Mouse (Mus musculus) heart, postnatal 36 days (tissue): ENCODE results near the gene Sh3bp4. TPM values are rescaled to one million over a fixed set of nuclear protein-coding genes. Genes with fewer than 3 reads are reported as not detected.

Source experiments
- DNase-seq, 2 experiments: peaks; one replicate each; pipeline ENCODE4 v3.0.0; 2021 to 2022
- intact Hi-C: fragments of 180-260 bp; cut with DNase I; formaldehyde crosslinking; loops from one replicate; pipeline ENCODE4 v1.15.1; 2025
- total RNA-seq, 2 experiments: library from RNA; stranded (reverse); gene quantifications; 2 replicates each; pipeline ENCODE4 v1.2.3; 2021

Gene Sh3bp4
- total RNA-seq, 2 experiments from 2014 or later, result 11.3 to 11.8 TPM

- peak in 1 of 2 experiments; percentile 52 for DNase-seq
- intact Hi-C loops, result loop anchor here (2.0 to 5.0 kb wide), 4 partner anchors 53 to 312 kb away; no protein-coding TSS in a partner anchor
Measured at GRCm38 (mm10) chr1:89069479-89070102, 624 bp upstream of the Sh3bp4 start.

- peak; percentile 52 to 67 for DNase-seq
- intact Hi-C loops, result loop anchor here (2.0 to 5.0 kb wide), 4 partner anchors 51 to 314 kb away; no protein-coding TSS in a partner anchor
Measured at GRCm38 (mm10) chr1:89070871-89071361, 701 bp downstream of the Sh3bp4 start.

GRCm38 (mm10) chr1:89071371-89072142, 1.3 kb downstream of the Sh3bp4 start:
- intact Hi-C loops, result loop anchor here (2.0 to 5.0 kb wide), 4 partner anchors 51 to 314 kb away; no protein-coding TSS in a partner anchor

GRCm38 (mm10) chr1:89072143-89072990, 2.2 kb downstream of the Sh3bp4 start:
- intact Hi-C loops, result loop anchor here (5.0 kb wide), 2 partner anchors 50 to 315 kb away; no protein-coding TSS in a partner anchor
- no peak for DNase-seq

More at GRCm38 (mm10) chr1:89071371-89072142, 1.3 kb downstream of the Sh3bp4 start:
- DNase-seq, result no peak

- DNase-seq, result no peak
- intact Hi-C loops, result loop anchor here (5.0 kb wide), 2 partner anchors 49 to 316 kb away; no protein-coding TSS in a partner anchor
Measured at GRCm38 (mm10) chr1:89073291-89073846, 3.2 kb downstream of the Sh3bp4 start.

- no peak for DNase-seq
- intact Hi-C loops, result loop anchor here (2.0 to 5.0 kb wide), 3 partner anchors 14 to 317 kb away; no protein-coding TSS in a partner anchor
Measured at GRCm38 (mm10) chr1:89074678-89075077, 4.5 kb downstream of the Sh3bp4 start.

GRCm38 (mm10) chr1:89075120-89075519, 4.9 kb downstream of the Sh3bp4 start:
- intact Hi-C loops, result loop anchor here (2.0 kb wide), 1 partner anchor 14 kb away; no protein-coding TSS in a partner anchor
- DNase-seq, result no peak

- intact Hi-C loops, result no loop called here
- DNase-seq, result no peak
Measured at GRCm38 (mm10) chr1:89076777-89077176, 6.6 kb downstream of the Sh3bp4 start.

GRCm38 (mm10) chr1:89078240-89078639, 8.0 kb downstream of the Sh3bp4 start:
- intact Hi-C loops, result no loop called here
- no peak for DNase-seq

- intact Hi-C loops, result no loop called here
- DNase-seq, result no peak
Measured at GRCm38 (mm10) chr1:89078730-89079129, 8.5 kb downstream of the Sh3bp4 start.

- no peak for DNase-seq
- intact Hi-C loops, result no loop called here
Measured at GRCm38 (mm10) chr1:89079239-89079638, 9.0 kb downstream of the Sh3bp4 start.

- intact Hi-C loops, result no loop called here
- DNase-seq, result no peak
Measured at GRCm38 (mm10) chr1:89080371-89080770, 10.2 kb downstream of the Sh3bp4 start.

- peak in 1 of 2 experiments; percentile 3 for DNase-seq
Measured at GRCm38 (mm10) chr1:89080795-89081194, 10.6 kb downstream of the Sh3bp4 start.

GRCm38 (mm10) chr1:89081371-89081770, 11.2 kb downstream of the Sh3bp4 start:
- intact Hi-C loops, result no loop called here
- peak in 1 of 2 experiments; percentile 1 for DNase-seq

More at GRCm38 (mm10) chr1:89080795-89081194, 10.6 kb downstream of the Sh3bp4 start:
- intact Hi-C loops, result no loop called here

GRCm38 (mm10) chr1:89082171-89082882, 12.1 kb downstream of the Sh3bp4 start:
- intact Hi-C loops, result no loop called here
- DNase-seq, result peak in 1 of 2 experiments; percentile 1

- DNase-seq, result peak in 1 of 2 experiments; percentile 1
Measured at GRCm38 (mm10) chr1:89086575-89087153, 16.4 kb downstream of the Sh3bp4 start.

GRCm38 (mm10) chr1:89088144-89088543, 17.9 kb downstream of the Sh3bp4 start:
- DNase-seq, result peak in 1 of 2 experiments; percentile 16
- intact Hi-C loops, result loop anchor here (2.0 kb wide), 1 partner anchor 13 kb away; no protein-coding TSS in a partner anchor

More at GRCm38 (mm10) chr1:89086575-89087153, 16.4 kb downstream of the Sh3bp4 start:
- intact Hi-C loops, result no loop called here

GRCm38 (mm10) chr1:89088748-89089288, 18.6 kb downstream of the Sh3bp4 start:
- DNase-seq, result peak in 1 of 2 experiments; percentile 2
- intact Hi-C loops, result loop anchor here (2.0 kb wide), 1 partner anchor 14 kb away; no protein-coding TSS in a partner anchor
